Mouse (Mus musculus) CH12.LX (cell line): ENCODE data around the gene Phox2a.

Experiments
- BHLHE40 ChIP-seq: IDR thresholded peaks from 2 replicates; pipeline ENCODE4 v1.6.1; 2011; ENCODE audit warnings: mild to moderate bottlenecking, low read depth, low read length, improper control_type of control experiment
- CHD2 ChIP-seq: IDR thresholded peaks from 2 replicates; pipeline ENCODE4 v1.6.1; 2011; ENCODE audit warnings: low read length, improper control_type of control experiment
- CTCF ChIP-seq, 2 experiments: IDR thresholded peaks in 1 of 2; conservative IDR thresholded peaks in 1 of 2; 2 replicates each; pipeline ENCODE4 v1.5.1; 2011 to 2012; ENCODE audit warnings: low read depth in 2 of 2, low read length in 2 of 2, improper control_type of control experiment in 1 of 2, inconsistent platforms in 1 of 2, mild to moderate bottlenecking in 1 of 2, moderate library complexity in 1 of 2
- E2F4 ChIP-seq: IDR thresholded peaks from 2 replicates; pipeline ENCODE4 v1.6.1; 2011; ENCODE audit warnings: low read depth, low read length, improper control_type of control experiment; ENCODE audit not compliant: insufficient replicate concordance
- HCFC1 ChIP-seq: IDR thresholded peaks from 2 replicates; pipeline ENCODE4 v1.6.1; 2012; ENCODE audit warnings: low read depth, mild to moderate bottlenecking, inconsistent platforms, low read length, improper control_type of control experiment
- JUND ChIP-seq: conservative IDR thresholded peaks from 2 replicates; pipeline ENCODE4 v1.6.1; 2011; ENCODE audit warnings: low read depth, low read length, improper control_type of control experiment
- MEF2A ChIP-seq: IDR thresholded peaks from 2 replicates; pipeline ENCODE4 v1.6.1; 2014; ENCODE audit warnings: low read depth, mild to moderate bottlenecking, inconsistent platforms, low read length, improper control_type of control experiment, borderline replicate concordance
- POLR2A ChIP-seq: IDR thresholded peaks from 2 replicates; pipeline ENCODE4 v1.6.1; 2011; ENCODE audit warnings: low read depth, mild to moderate bottlenecking, improper control_type of control experiment, low read length
- POLR2AphosphoS2 ChIP-seq: IDR thresholded peaks from 2 replicates; pipeline ENCODE4 v1.6.1; 2011; ENCODE audit warnings: low read depth, low read length, improper control_type of control experiment
- SIN3A ChIP-seq: IDR thresholded peaks from 2 replicates; pipeline ENCODE4 v1.6.1; 2012; ENCODE audit warnings: low read length, improper control_type of control experiment, inconsistent platforms
- TCF12 ChIP-seq: IDR thresholded peaks from 2 replicates; pipeline ENCODE4 v1.6.1; 2014; ENCODE audit warnings: low read depth, mild to moderate bottlenecking, inconsistent platforms, low read length, improper control_type of control experiment
- UBTF ChIP-seq: IDR thresholded peaks from 2 replicates; pipeline ENCODE4 v1.6.1; 2012; ENCODE audit warnings: low read depth, mild to moderate bottlenecking, inconsistent platforms, low read length, improper control_type of control experiment, moderate library complexity

DNA sequence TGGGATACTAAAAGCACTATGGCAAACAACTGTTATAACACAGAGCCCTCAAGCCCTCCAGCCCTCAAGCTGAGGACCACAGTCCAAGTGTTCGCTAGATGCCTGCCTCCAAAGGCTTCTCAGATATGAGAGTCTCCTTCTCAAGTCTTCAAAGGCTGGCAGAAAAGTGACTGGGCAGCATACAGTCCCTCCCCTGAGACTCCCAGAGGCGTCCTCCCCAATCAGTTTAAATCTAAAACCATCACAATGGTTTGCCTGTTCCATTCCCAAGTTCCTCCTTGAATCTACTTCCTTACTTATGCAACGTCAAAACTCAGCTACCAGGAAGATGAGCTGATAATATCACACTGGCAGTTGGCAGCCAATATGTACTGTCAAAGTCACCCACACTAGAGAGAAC is 45.3 kb downstream of the Phox2a start, which contains the start of gene Anapc15:
- TF ChIP-seq CTCF (conservative IDR thresholded peaks at IDR 0.05 in 1 of 2, IDR thresholded peaks at IDR 0.05 in 1 of 2; ENCODE audit: low read depth in 2 of 2, low read length in 2 of 2) (no peak), TCF12 (no peak), UBTF (no peak), MEF2A (no peak), E2F4 (no peak), SIN3A (no peak), HCFC1 (no peak), CHD2 (no peak), BHLHE40 (no peak), POLR2A (no peak), POLR2AphosphoS2 (no peak), JUND (no peak)
